Mouse (Mus musculus) cortical plate, adult 2 months (tissue): ENCODE results near the gene Socs3. TPM values are rescaled to one million over a fixed set of nuclear protein-coding genes. Genes with fewer than 3 reads are reported as not detected.

Experiments used
- H3K27ac ChIP-seq: fragments of 200-500 bp; 2 replicates; pipeline ENCODE4 v1.5.1; 2012; ENCODE audit warnings: low read length, control low read depth, inconsistent platforms; ENCODE audit not compliant: insufficient read depth
- H3K4me1 ChIP-seq: fragments of 200-500 bp; 2 replicates; pipeline ENCODE4 v1.6.1; 2011; ENCODE audit warnings: low read length; ENCODE audit not compliant: control insufficient read depth, insufficient read depth
- H3K4me3 ChIP-seq: fragments of 200-500 bp; 2 replicates; pipeline ENCODE4 v1.5.1; 2011; ENCODE audit warnings: mild to moderate bottlenecking, low read length, control low read depth; ENCODE audit not compliant: insufficient read depth
- CTCF ChIP-seq: fragments of 200-500 bp; IDR thresholded peaks from 2 replicates; pipeline ENCODE4 v1.5.1; 2011; ENCODE audit warnings: mild to moderate bottlenecking, control low read depth, low read length; ENCODE audit not compliant: insufficient read depth; ENCODE audit errors: extremely low read depth
- POLR2A ChIP-seq: fragments of 200-500 bp; IDR thresholded peaks from 2 replicates; pipeline ENCODE4 v1.6.1; 2011; ENCODE audit warnings: mild to moderate bottlenecking, low read length, control low read depth; ENCODE audit not compliant: insufficient read depth; ENCODE audit errors: extremely low read depth
- polyA plus RNA-seq: library from polyadenylated mRNA; depleted of rRNA; stranded (reverse); fragments of >200 nt; gene quantifications from 2 replicates; pipeline ENCODE4 v1.2.3, GENCODE M21; 2012

The Socs3 gene
- polyA plus RNA-seq, 1 experiment: 5.0 TPM

- TF ChIP-seq POLR2A: no peak
- no peak for TF ChIP-seq CTCF
- H3K4me1 ChIP-seq: peaks cover 10% of the 10 kb centered on the region
- no peak overlapping the region for H3K4me3 ChIP-seq
- no peak overlapping the region for H3K27ac ChIP-seq
Measured at GRCm38 (mm10) chr11:118007460-118008143, 37.8 kb upstream of the Socs3 start.

DNA sequence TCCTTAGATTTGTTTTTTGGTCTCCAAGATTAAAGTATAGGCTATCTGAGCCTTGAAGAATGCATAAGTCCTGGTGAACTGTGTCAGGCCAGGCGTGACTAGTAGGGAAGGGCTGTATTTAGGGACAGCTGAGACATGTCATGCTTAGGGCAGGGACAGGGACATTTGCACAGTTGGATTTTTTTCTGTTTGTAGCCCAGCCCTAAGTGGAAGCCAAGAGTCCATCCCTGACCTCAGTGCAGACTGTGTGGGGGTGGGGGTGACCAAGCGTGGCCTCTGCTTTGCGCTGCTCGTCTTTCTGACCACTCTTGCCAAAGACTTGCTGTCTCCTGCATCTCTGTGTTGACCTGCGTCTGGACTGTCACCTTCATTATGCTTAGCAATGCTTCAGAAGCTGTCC lies 34.4 kb upstream of the Socs3 start:
- Histone ChIP-seq H3K27ac (no peak overlapping the region), H3K4me3 (no peak overlapping the region), H3K4me1 (peaks cover 10% of the 10 kb centered on the region)
- TF ChIP-seq CTCF: no peak
- no peak for TF ChIP-seq POLR2A

- H3K4me1 ChIP-seq: peaks cover 6% of the 10 kb centered on the region
- no peak overlapping the region for H3K4me3 ChIP-seq
- TF ChIP-seq CTCF (no peak), POLR2A (no peak)
- H3K27ac ChIP-seq: no peak overlapping the region
Measured at GRCm38 (mm10) chr11:118003718-118004117, 33.9 kb upstream of the Socs3 start.

DNA sequence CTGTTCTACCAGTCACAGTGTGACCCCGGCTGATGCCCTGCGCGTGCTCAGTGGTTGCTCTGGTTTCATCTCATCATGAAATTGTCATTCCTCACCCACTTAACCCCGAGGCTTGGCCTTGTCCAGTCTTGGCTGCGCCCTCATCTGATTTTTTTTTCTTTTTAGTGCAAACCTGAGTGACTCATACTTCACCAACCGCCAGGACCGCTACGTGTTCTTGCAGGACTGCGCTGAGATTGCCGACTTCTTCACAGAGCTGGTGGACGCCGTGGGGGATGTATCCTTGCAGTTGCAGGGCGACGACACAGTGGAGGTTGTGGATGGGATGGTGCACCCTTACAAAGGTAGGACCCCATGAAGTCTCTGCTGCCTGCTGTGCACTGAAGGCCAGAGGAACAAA lies 33.3 kb upstream of the Socs3 start:
- H3K27ac ChIP-seq: no peak overlapping the region
- peaks cover 3% of the 10 kb centered on the region; the same call in 1 of the 2 replicates for H3K4me1 ChIP-seq
- no peak for TF ChIP-seq POLR2A
- TF ChIP-seq CTCF: no peak
- no peak overlapping the region for H3K4me3 ChIP-seq

DNA sequence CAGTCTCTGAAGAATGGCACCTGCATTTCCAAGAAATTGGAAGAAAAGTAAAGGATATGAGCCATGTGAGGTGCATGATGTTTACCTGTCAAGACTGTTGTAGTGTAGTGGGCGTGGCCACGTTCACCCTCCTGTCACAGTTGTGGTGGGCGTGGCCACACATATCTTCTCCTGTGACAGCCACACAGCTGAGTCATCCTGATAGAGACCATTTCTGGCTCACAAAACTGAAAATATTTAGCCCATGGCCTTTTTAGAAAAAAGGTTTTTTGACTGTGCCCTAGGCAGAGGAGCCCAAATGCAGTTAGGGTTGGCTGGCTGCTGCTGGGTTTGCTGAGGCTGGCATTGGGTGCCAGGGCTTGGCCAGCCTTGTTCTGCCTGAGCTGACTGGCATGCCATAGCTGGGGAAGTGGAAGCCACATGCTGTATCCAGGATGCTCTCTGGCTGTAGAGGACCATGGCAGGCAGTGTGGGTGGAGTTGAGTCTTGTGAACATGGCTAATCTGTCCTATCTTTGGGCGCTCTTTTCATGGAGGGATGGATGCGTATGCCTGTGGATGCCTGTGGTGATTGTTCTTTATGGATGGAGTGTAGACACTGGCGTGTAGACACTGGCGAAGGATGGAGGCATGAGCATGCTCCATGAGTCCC lies 30.8 kb upstream of the Socs3 start:
- H3K4me1 ChIP-seq: peaks cover 2% of the 10 kb centered on the region; the same call in 1 of the 2 replicates
- no peak overlapping the region for H3K4me3 ChIP-seq
- TF ChIP-seq CTCF (no peak), POLR2A (no peak)
- no peak overlapping the region for H3K27ac ChIP-seq

DNA sequence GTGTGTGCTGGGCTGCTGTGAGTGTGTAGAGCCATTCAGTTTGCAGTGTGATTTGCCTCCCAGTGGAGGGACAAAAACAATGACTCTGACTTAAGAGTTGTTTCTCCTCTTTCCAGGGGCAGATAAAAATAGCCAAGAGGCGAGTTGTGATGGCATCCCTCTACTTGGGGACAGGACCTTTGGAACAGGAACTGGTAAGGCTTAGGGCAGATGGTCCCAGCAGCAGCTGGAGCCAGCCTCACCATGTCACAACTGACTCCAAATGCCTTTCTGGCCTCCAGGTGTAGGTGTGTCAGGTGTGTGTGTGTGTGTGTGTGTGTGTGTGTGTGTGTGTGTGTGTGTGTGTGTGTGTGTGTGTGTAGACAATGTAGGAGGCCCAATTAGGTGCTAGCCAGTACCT lies 30.2 kb upstream of the Socs3 start:
- Histone ChIP-seq H3K27ac (no peak overlapping the region), H3K4me3 (no peak overlapping the region), H3K4me1 (peaks cover 2% of the 10 kb centered on the region; the same call in 1 of the 2 replicates)
- TF ChIP-seq CTCF: no peak
- no peak for TF ChIP-seq POLR2A

DNA sequence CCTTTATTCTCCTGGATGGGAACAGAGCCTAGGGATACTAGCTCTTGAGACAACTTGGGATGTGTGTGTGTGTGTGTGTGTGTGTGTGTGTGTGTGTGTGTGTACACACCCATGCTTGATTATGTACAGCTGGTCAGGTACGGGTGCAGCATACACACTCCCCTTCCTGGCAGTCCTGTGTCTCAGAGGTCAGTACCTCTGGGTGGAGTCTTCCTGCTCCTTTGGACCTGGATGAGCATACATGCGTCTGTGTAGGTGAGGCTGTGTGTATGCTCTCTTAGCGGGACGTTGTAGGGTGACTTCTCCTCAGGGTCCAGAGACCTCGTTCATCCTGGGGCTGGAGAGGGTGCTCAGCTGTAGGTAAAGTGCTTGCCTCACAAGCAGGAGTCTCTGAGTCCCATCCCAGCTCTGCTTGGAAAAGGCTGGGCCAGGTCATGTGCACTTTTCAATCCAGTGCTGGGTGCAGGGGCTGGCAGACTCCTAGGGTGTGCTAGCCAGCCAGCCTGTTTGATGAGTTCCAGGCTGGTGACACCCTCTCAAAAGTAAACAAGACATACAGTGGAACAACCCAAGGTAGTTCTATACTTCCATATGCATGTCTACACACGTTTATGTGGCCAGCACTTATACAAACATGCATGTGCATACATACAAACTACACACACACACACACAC lies 29.6 kb upstream of the Socs3 start:
- Histone ChIP-seq H3K4me1 (peaks cover 8% of the 10 kb centered on the region), H3K4me3 (no peak overlapping the region), H3K27ac (no peak overlapping the region)
- no peak for TF ChIP-seq CTCF

DNA sequence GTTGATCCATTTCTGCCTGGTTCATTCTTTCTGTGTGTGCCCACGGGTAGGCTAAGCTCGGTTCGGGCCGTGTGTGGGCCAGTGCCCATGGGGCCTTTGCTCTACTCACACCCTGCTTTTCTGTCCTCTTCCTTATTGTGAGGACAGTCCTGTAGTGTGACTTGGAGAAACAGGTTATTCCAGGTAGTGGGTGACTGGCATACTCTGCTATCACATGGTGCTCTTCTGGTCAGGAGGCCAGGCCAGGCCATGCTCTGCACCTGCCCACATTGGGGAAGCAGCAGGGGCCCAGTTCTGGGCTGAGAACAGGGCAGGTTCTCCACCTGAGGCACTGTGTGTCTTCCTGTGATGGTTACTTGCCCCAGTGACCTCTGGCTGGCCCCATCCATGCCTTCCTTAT lies 28.5 kb upstream of the Socs3 start:
- Histone ChIP-seq H3K4me1 (peaks cover 16% of the 10 kb centered on the region), H3K27ac (no peak overlapping the region), H3K4me3 (no peak overlapping the region)
- TF ChIP-seq POLR2A (no peak), CTCF (no peak)

DNA sequence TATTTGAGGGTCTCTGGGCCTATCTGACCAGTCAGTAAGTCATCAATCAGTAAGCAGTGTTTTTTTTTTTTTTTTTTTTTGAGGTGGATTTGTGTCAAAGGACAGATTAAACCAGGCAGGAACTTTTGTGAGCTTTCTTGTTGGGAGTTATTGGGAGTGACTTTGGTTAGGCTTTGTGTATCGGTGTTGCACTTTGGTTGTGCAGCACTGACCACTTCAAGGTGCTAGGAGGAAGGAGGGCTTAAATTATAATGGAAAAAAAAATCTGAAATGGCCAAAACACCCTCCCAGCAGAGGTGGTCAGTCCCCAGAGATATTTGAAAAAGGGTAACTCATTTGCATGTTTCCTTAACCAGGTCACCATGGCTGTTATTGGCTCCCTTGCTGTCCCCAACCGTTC lies 27.2 kb upstream of the Socs3 start:
- Histone ChIP-seq H3K4me1 (peaks cover 17% of the 10 kb centered on the region), H3K27ac (no peak overlapping the region), H3K4me3 (no peak overlapping the region)
- TF ChIP-seq POLR2A (no peak), CTCF (no peak)

DNA sequence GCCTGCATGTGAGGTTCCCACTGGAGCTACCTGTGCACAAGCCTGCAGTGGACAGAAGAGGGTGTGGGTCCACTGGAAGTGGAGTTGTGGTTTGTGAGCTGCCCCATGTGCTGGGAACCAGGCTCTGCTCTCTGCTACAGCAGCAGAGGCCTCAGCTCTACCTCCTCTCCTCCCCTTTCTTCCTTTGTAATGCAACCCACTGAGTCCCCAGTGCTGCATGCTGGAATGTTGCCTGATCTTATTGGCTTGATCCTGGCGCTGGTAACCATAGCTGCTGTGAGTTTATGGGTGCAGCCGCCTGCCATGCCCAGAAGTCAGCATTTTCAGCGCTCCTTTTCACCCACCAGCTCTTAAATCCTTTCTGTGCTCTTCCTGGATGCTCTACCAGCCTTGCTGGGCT lies 26.2 kb upstream of the Socs3 start:
- H3K27ac ChIP-seq: no peak overlapping the region
- TF ChIP-seq POLR2A: no peak
- TF ChIP-seq CTCF: no peak
- H3K4me1 ChIP-seq: peaks cover 17% of the 10 kb centered on the region
- H3K4me3 ChIP-seq: no peak overlapping the region
